Mouse (Mus musculus) forebrain, embryonic 16.5 days (tissue): ENCODE measurements around the gene Syt15. TPM values are rescaled to one million over a fixed set of nuclear protein-coding genes. Genes with fewer than 3 reads are reported as not detected.
"Not testable (repeated sequence)": the region's sequence is repeated elsewhere in the genome, so short reads cannot be mapped to it uniquely, and the experiment has no call there.

Source experiments
- ATAC-seq: fragments of 200-750 bp; cut with Nextera tagmentation; 2 replicates; pipeline ENCODE4 v1.8.0; 2017; ENCODE audit warnings: mild to moderate bottlenecking, moderate library complexity
- H3K27ac ChIP-seq: fragments of 300-500 bp; sonication (generic); 2 replicates; pipeline ENCODE4 v1.5.1; 2014; ENCODE audit warnings: low read length, control low read depth
- H3K27me3 ChIP-seq: fragments of 300-500 bp; sonication (generic); replicated peaks from 2 replicates; pipeline ENCODE4 v1.6.1; 2014; ENCODE audit warnings: low read length; ENCODE audit not compliant: control insufficient read depth, insufficient read depth
- H3K36me3 ChIP-seq: fragments of 300-500 bp; sonication (generic); 2 replicates; pipeline ENCODE4 v1.6.1; 2014; ENCODE audit not compliant: control insufficient read depth, insufficient read depth
- H3K4me1 ChIP-seq: fragments of 300-500 bp; sonication (generic); replicated peaks from 2 replicates; pipeline ENCODE4 v1.6.1; 2014; ENCODE audit warnings: low read length; ENCODE audit not compliant: control insufficient read depth, insufficient read depth
- H3K4me2 ChIP-seq: fragments of 300-500 bp; sonication (generic); 2 replicates; pipeline ENCODE4 v1.6.1; 2014; ENCODE audit warnings: mild to moderate bottlenecking, low read length, control low read depth
- H3K4me3 ChIP-seq: fragments of 300-500 bp; sonication (generic); replicated peaks from 2 replicates; pipeline ENCODE4 v1.5.1; 2014; ENCODE audit warnings: mild to moderate bottlenecking, low read length, control low read depth
- H3K9ac ChIP-seq: fragments of 300-500 bp; sonication (generic); replicated peaks from 2 replicates; pipeline ENCODE4 v1.6.1; 2014; ENCODE audit warnings: low read depth, low read length, control low read depth
- H3K9me3 ChIP-seq: fragments of 300-500 bp; sonication (generic); 2 replicates; pipeline ENCODE4 v1.6.1; 2016; ENCODE audit warnings: low read length; ENCODE audit not compliant: control insufficient read depth
- WGBS: fragments of 180-500 bp; shearing (Covaris S2); extraction: QIAGEN DNeasy Blood & Tissue Kit; methylation state at CpG from one replicate; pipeline ENCODE4 v1.1.7; 2014; 5-methylcytosine and 5-hydroxymethylcytosine counted together
- polyA plus RNA-seq: library from polyadenylated mRNA; unstranded; fragments of >200 nt; fragmentation: Nextera tagmentation; extraction: Ambion mirVana; gene quantifications from 2 replicates; pipeline ENCODE4 v1.2.1, GENCODE M21; 2015

The Syt15 gene
- polyA plus RNA-seq, 1 experiment from 2014 or later, result 0.61 TPM

DNA sequence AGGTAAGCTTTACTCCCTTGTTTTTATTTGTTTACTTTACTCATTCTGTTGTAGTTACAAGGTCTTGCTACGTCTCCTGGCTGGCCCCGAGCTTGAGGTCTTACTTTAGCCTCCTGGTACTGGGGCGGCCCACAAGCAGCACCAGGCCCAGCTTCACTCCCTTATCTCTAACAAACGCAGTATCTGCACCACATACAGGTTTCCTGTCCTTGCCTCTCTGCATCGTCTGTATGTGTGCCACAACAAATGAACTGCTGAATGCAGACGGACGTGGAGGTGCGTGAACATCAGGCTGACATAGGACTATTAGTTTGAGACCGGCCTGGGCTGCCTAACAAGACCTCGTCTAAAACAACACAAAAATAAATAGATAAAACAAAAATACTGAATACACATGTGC is 20.9 kb downstream of the Syt15 start:
- H3K9me3 ChIP-seq, result no peaks in the 10 kb centered on the region
- H3K27me3 ChIP-seq, result no peaks in the 10 kb centered on the region
- WGBS, result 91% methylated on average over 10 of the region's 10 CpGs
- no peak overlapping the region for H3K4me2 ChIP-seq
- no peak overlapping the region for H3K4me3 ChIP-seq
- no peaks in the 10 kb centered on the region for H3K36me3 ChIP-seq
- H3K27ac ChIP-seq, result no peak overlapping the region
- ATAC-seq, result no peak
- H3K4me1 ChIP-seq, result peaks cover 3% of the 10 kb centered on the region; the same call in 1 of the 2 replicates
- no peak overlapping the region for H3K9ac ChIP-seq

GRCm38 (mm10) chr14:34240676-34241075 is 21.3 kb downstream of the Syt15 start:
- H3K4me3 ChIP-seq, result no peak overlapping the region
- no peaks in the 10 kb centered on the region for H3K9me3 ChIP-seq
- no peaks in the 10 kb centered on the region for H3K27me3 ChIP-seq
- H3K4me1 ChIP-seq, result peaks cover 3% of the 10 kb centered on the region; the same call in 1 of the 2 replicates
- no peak overlapping the region for H3K27ac ChIP-seq
- ATAC-seq, result no peak
- no peak overlapping the region for H3K9ac ChIP-seq
- 89% methylated on average over 6 of the region's 6 CpGs for WGBS
- H3K4me2 ChIP-seq, result no peak overlapping the region
- no peaks in the 10 kb centered on the region for H3K36me3 ChIP-seq

DNA sequence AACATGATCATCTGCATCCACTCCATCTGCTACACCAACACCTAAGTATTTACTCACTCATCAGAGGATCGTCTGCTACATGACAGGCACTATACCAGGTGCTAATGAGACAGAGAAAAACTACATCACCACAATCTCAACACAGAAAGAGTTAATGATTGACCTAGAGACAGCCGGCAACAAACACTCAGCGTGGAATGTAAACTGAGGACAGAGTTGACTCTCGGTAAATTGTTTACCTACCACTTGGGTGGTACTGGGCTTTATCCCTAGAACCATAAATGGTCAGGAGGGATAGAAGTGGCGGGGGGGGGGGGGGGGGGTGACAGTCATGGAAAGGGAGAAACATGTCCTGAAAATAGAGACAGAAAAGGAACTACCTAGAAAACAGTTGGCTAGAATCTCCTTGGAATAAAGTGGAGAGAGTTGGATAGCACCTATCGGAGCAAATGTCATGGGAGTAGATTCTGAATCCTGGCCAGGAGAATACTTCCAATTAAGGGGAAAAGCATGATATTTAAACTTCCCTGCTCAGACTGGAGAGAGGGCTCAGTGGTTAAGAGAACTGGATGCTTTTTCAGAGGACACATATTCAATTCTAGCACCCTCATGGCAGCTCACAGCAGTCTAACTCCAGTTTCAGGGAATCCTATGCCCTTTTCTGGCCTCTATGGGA is 33.2 kb downstream of the Syt15 start:
- Histone ChIP-seq H3K9me3 (no peaks in the 10 kb centered on the region), H3K4me1 (no peaks in the 10 kb centered on the region), H3K4me2 (no peak overlapping the region), H3K27ac (no peak overlapping the region), H3K27me3 (no peaks in the 10 kb centered on the region), H3K4me3 (no peak overlapping the region), H3K36me3 (no peaks in the 10 kb centered on the region), H3K9ac (no peak overlapping the region)
- ATAC-seq, result no peak
- WGBS, result 75% methylated on average over 6 of the region's 6 CpGs

GRCm38 (mm10) chr14:34253261-34253660 is 33.9 kb downstream of the Syt15 start:
- H3K4me3 ChIP-seq, result no peak overlapping the region
- no peak overlapping the region for H3K9ac ChIP-seq
- H3K4me1 ChIP-seq, result no peaks in the 10 kb centered on the region
- no peak for ATAC-seq
- no peak overlapping the region for H3K27ac ChIP-seq
- H3K36me3 ChIP-seq, result no peaks in the 10 kb centered on the region
- no peaks in the 10 kb centered on the region for H3K9me3 ChIP-seq
- H3K4me2 ChIP-seq, result no peak overlapping the region
- H3K27me3 ChIP-seq, result no peaks in the 10 kb centered on the region
- 95% methylated on average over 4 of the region's 4 CpGs for WGBS

GRCm38 (mm10) chr14:34258525-34258924 is 39.1 kb downstream of the Syt15 start:
- not testable (repeated sequence) for H3K9me3 ChIP-seq, H3K27ac ChIP-seq, H3K36me3 ChIP-seq, H3K9ac ChIP-seq, H3K4me3 ChIP-seq, ATAC-seq, H3K4me1 ChIP-seq, H3K27me3 ChIP-seq, H3K4me2 ChIP-seq
- 73% methylated on average over 3 of the region's 3 CpGs for WGBS

DNA sequence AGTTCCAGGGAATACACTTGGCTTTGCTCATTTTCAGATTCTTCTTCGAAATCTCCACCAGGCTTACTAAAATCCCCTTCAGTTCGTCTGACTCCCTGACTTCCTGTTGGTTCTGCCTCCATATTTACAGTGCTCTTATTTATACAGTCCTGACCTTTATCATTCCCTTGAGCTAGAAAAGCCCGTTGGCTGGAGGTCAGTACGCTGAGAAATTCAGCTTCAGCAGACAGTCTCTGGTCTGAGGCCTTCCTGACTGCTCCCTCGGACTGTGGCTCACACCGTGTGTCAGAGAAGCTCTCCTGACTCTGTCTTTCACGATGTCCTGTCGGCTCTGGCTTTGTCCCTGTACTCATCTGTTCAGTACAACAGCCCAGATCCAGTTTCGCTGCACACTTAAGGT is 48.7 kb downstream of the Syt15 start:
- Histone ChIP-seq H3K9me3 (no peaks in the 10 kb centered on the region), H3K27ac (no peak overlapping the region), H3K4me1 (no peaks in the 10 kb centered on the region), H3K36me3 (no peaks in the 10 kb centered on the region), H3K27me3 (no peaks in the 10 kb centered on the region), H3K4me2 (no peak overlapping the region), H3K9ac (no peak overlapping the region), H3K4me3 (no peak overlapping the region)
- WGBS, result 85% methylated on average over 9 of the region's 9 CpGs
- ATAC-seq, result no peak

DNA sequence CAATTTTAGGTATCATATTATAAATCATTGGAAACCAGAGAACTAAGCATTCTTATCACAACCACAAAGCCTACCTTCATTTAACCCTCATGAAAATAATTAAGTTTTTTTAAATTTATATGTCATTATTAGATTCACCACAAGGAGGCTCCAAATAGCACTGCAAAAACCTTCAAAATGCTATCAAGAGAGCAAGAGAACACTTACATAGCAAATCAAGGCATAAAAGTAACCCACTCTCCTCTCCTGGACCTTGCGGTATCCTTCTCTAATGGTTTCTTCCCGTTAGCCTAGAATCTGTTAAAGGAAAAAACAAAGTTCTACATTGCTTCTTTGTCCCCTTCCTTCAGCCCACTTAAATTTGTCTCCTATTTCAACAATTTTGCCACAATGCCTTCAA is 53.9 kb downstream of the Syt15 start:
- 58% methylated on average over 2 of the region's 2 CpGs for WGBS
- no peak for ATAC-seq

GRCm38 (mm10) chr14:34274141-34274540 is 54.7 kb downstream of the Syt15 start:
- H3K27me3 ChIP-seq, result no peaks in the 10 kb centered on the region
- H3K9me3 ChIP-seq, result no peaks in the 10 kb centered on the region
- no peak for ATAC-seq
- H3K4me1 ChIP-seq, result no peaks in the 10 kb centered on the region
- H3K36me3 ChIP-seq, result no peaks in the 10 kb centered on the region
- no peak overlapping the region for H3K4me3 ChIP-seq
- 90% methylated on average over 3 of the region's 3 CpGs for WGBS
- H3K9ac ChIP-seq, result no peak overlapping the region
- no peak overlapping the region for H3K4me2 ChIP-seq
- no peak overlapping the region for H3K27ac ChIP-seq

More for the DNA sequence above, 53.9 kb downstream of the Syt15 start:
- no peak overlapping the region for H3K4me3 ChIP-seq
- no peak overlapping the region for H3K9ac ChIP-seq
- no peaks in the 10 kb centered on the region for H3K4me1 ChIP-seq
- no peak overlapping the region for H3K4me2 ChIP-seq
- H3K27ac ChIP-seq, result no peak overlapping the region
- no peaks in the 10 kb centered on the region for H3K36me3 ChIP-seq
- no peaks in the 10 kb centered on the region for H3K27me3 ChIP-seq
- H3K9me3 ChIP-seq, result no peaks in the 10 kb centered on the region

DNA sequence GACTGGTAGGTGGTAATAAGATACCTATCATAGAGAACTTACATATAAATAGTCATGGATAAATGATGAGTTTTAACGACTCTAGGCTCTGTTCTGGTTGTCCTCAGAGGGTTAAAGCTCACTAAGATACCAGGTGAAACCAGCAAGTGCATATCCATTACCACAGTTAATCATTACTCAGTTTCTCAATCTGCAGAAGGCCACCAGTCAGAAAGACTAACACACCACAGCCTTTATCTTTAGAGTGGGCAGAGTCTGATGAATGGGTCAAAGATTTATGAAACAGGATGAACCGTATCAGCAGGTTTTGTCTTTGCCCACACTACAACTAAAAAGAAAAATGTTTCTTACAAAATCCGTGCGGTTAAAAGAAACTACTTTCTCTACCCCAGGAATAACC is 55.8 kb downstream of the Syt15 start:
- no peak overlapping the region for H3K4me3 ChIP-seq
- H3K27ac ChIP-seq, result no peak overlapping the region
- ATAC-seq, result no peak
- 85% methylated on average over 4 of the region's 4 CpGs for WGBS
- H3K9ac ChIP-seq, result no peak overlapping the region
- no peak overlapping the region for H3K4me2 ChIP-seq
- no peaks in the 10 kb centered on the region for H3K36me3 ChIP-seq
- no peaks in the 10 kb centered on the region for H3K27me3 ChIP-seq
- H3K4me1 ChIP-seq, result no peaks in the 10 kb centered on the region
- no peaks in the 10 kb centered on the region for H3K9me3 ChIP-seq

- ATAC-seq, result no peak
- H3K27me3 ChIP-seq, result no peaks in the 10 kb centered on the region
- H3K4me1 ChIP-seq, result no peaks in the 10 kb centered on the region
- no peaks in the 10 kb centered on the region for H3K36me3 ChIP-seq
- WGBS, result 73% methylated on average over 4 of the region's 4 CpGs
- H3K4me2 ChIP-seq, result no peak overlapping the region
- H3K9me3 ChIP-seq, result no peaks in the 10 kb centered on the region
- no peak overlapping the region for H3K4me3 ChIP-seq
- H3K9ac ChIP-seq, result no peak overlapping the region
- no peak overlapping the region for H3K27ac ChIP-seq
Observed at GRCm38 (mm10) chr14:34279726-34280125, 60.3 kb downstream of the Syt15 start.
